Mouse (Mus musculus): ENCODE data around the gene Apc2. TPM values are rescaled to one million over a fixed set of nuclear protein-coding genes. Genes with fewer than 3 reads are reported as not detected.

Apc2 gene
- polyA plus RNA-seq, 2 experiments: 0.04 TPM; not detected in 1

- TF ChIP-seq EP300 (IDR thresholded peaks at IDR 0.05; ENCODE audit: low read depth) (no peak), CTCF (IDR thresholded peaks at IDR 0.05; ENCODE audit: low read depth) (no peak)
- Histone ChIP-seq H3K27ac (peak within 1 kb of the TSS; percentile 80), H3K9ac (replicated peaks) (peak within 1 kb of the TSS; percentile 52), H3K27me3 (ENCODE audit: control insufficient read depth, insufficient read depth, low read length) (no peaks in the 10 kb centered on the region), H3K4me1 (replicated peaks; ENCODE audit: control insufficient read depth in 2 of 2, insufficient read depth in 2 of 2, low read length in 1 of 2) (peaks cover 24 to 28% of the 10 kb centered on the region in 2 experiments), H3K36me3 (replicated peaks; ENCODE audit: control insufficient read depth, insufficient read depth, low read depth) (peaks cover 11% of the 10 kb centered on the region), H3K9me3 (ENCODE audit: control insufficient read depth, low read length) (no peaks in the 10 kb centered on the region), H3K4me3 (ENCODE audit: insufficient read depth in 1 of 2, low read depth in 2 of 2, low read length in 2 of 2) (peak within 1 kb of the TSS; percentile 57 to 70), H3K4me2 (ENCODE audit: low read depth) (peak within 1 kb of the TSS; percentile 79)
- under 1% methylated on average over 48 of the region's 49 CpGs for WGBS (ENCODE audit: insufficient replicate concordance)
- peak; percentile 75 for ATAC-seq (ENCODE audit: insufficient read depth)
- peak; percentile 93 to 94 (median 93) for DNase-seq (ENCODE audit: low read depth in 3 of 3, low spot score in 3 of 3)
Observed at GRCm38 (mm10) chr10:80260642-80261584, 34.9 kb upstream of the Apc2 start, which contains the start of the genes Gamt and Dazap1. TSS of gene Gamt (minus strand) at chr10:80261012. TSS of gene Dazap1 (plus strand) at chr10:80261486.

DNA sequence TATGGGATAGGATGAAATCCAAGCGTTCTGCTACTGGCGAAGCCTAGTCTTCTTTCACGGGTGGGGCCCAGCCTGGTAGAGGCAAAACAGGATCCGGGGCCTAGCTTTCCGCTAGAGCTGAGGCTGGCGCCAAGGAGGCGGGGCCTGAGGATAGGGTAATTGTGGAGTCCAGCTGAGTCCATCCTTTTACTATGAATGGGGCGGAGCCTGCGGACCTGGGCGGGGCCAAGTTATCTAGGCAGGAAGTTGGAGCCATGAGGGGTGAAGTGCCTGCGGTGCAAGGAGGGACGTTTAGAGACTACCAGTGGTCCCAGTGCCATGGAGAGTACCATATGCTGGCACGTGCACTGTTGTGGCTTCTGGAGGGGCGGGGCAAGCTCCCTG lies 34.2 kb upstream of the Apc2 start:
- Histone ChIP-seq H3K27me3 (ENCODE audit: control insufficient read depth, insufficient read depth, low read length) (no peaks in the 10 kb centered on the region), H3K4me3 (ENCODE audit: insufficient read depth in 1 of 2, low read depth in 2 of 2, low read length in 2 of 2) (peak overlapping the region; percentile 57 to 70), H3K36me3 (replicated peaks; ENCODE audit: control insufficient read depth, insufficient read depth, low read depth) (peaks cover 7% of the 10 kb centered on the region; the same call in 1 of the 2 replicates), H3K27ac (peak overlapping the region; percentile 80), H3K4me1 (replicated peaks; ENCODE audit: control insufficient read depth in 2 of 2, insufficient read depth in 2 of 2, low read length in 1 of 2) (peaks cover 27 to 28% of the 10 kb centered on the region in 2 experiments), H3K9me3 (ENCODE audit: control insufficient read depth, low read length) (no peaks in the 10 kb centered on the region), H3K9ac (replicated peaks) (peak overlapping the region; percentile 46), H3K4me2 (ENCODE audit: low read depth) (peak overlapping the region; percentile 79)
- TF ChIP-seq CTCF (IDR thresholded peaks at IDR 0.05; ENCODE audit: low read depth) (no peak), EP300 (IDR thresholded peaks at IDR 0.05; ENCODE audit: low read depth) (no peak)
- ATAC-seq (ENCODE audit: insufficient read depth) (peak; percentile 68), DNase-seq (ENCODE audit: low read depth in 3 of 3, low spot score in 3 of 3) (peak; percentile 94)
- under 1% methylated on average over 14 of the region's 14 CpGs for WGBS (ENCODE audit: insufficient replicate concordance)

DNA sequence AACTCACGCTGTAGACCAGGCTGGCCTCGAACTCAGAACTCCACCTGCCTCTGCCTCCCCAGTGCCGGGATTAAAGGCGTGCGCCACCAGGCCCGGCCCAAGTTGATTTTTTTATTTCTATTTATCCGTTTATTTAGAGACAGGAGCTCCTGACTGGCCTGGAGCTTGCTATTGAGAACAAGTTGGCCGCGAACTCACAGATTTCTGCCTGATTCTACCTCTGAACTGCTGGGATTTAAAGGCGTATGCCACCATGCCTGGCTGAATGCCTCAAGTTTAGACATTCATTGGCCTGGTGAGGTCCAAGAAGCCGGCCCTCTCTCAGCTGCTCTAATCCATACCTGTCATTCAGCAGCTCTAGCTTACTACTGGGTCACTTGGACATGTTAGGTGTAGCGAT lies 33.6 kb upstream of the Apc2 start:
- Histone ChIP-seq H3K4me2 (ENCODE audit: low read depth) (peak overlapping the region; percentile 79), H3K4me3 (ENCODE audit: insufficient read depth in 1 of 2, low read depth in 2 of 2, low read length in 2 of 2) (peak overlapping the region in 1 of 2 experiments; percentile 57; a peak in 2 of 4 replicates), H3K9ac (replicated peaks) (peak overlapping the region; percentile 12; the same call in 1 of the 2 replicates), H3K9me3 (ENCODE audit: control insufficient read depth, low read length) (no peaks in the 10 kb centered on the region), H3K27ac (peak overlapping the region; percentile 80), H3K4me1 (replicated peaks; ENCODE audit: control insufficient read depth in 2 of 2, insufficient read depth in 2 of 2, low read length in 1 of 2) (peaks cover 30 to 31% of the 10 kb centered on the region in 2 experiments), H3K27me3 (ENCODE audit: control insufficient read depth, insufficient read depth, low read length) (no peaks in the 10 kb centered on the region), H3K36me3 (replicated peaks; ENCODE audit: control insufficient read depth, insufficient read depth, low read depth) (peaks cover 4% of the 10 kb centered on the region; the same call in 1 of the 2 replicates)
- DNase-seq (ENCODE audit: low read depth in 3 of 3, low spot score in 3 of 3): no peak
- WGBS (ENCODE audit: insufficient replicate concordance): 49% methylated on average over 12 of the region's 12 CpGs
- ATAC-seq (ENCODE audit: insufficient read depth): no peak
- no peak for TF ChIP-seq CTCF (IDR thresholded peaks at IDR 0.05; ENCODE audit: low read depth)
- 0 out of 2 replicates have a peak, but pooled peaks have one; percentile 10 for TF ChIP-seq EP300 (IDR thresholded peaks at IDR 0.05; ENCODE audit: low read depth)

DNA sequence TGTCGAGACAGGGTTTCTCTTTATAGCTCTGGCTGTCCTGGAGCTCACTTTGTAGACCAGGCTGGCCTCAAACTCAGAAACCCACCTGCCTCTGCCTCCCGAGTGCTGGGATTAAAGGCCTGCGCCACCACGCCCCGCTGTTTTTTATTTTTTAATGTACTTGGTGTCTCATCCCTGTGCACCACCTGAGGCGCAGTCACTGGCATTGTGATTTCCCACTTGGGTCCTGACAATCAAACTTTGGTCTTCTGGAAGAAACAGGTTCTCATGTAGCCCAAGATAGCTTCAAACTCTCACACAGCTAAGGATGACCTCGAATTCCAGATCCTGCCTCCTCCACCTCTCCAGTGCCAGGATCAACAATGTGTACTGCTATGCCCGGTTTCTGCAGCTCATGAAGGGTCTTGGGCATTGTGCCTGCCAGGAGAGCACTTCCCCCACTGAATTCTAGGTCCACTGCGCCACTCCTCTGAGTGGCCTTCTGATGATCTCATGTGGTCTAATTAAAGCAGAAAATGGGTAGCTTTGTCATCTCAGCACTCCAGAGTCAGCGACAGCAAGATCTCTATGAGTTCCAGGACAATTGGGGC lies 32.9 kb upstream of the Apc2 start:
- no peaks in the 10 kb centered on the region for H3K9me3 ChIP-seq (ENCODE audit: control insufficient read depth, low read length)
- no peak overlapping the region for H3K27ac ChIP-seq
- no peaks in the 10 kb centered on the region for H3K27me3 ChIP-seq (ENCODE audit: control insufficient read depth, insufficient read depth, low read length)
- no peak for ATAC-seq (ENCODE audit: insufficient read depth)
- DNase-seq (ENCODE audit: low read depth in 3 of 3, low spot score in 3 of 3): no peak
- H3K4me3 ChIP-seq (ENCODE audit: insufficient read depth in 1 of 2, low read depth in 2 of 2, low read length in 2 of 2): no peak overlapping the region
- peaks cover 36 to 37% of the 10 kb centered on the region in 2 experiments for H3K4me1 ChIP-seq (replicated peaks; ENCODE audit: control insufficient read depth in 2 of 2, insufficient read depth in 2 of 2, low read length in 1 of 2)
- WGBS (ENCODE audit: insufficient replicate concordance): 83% methylated on average over 10 of the region's 10 CpGs
- TF ChIP-seq CTCF (IDR thresholded peaks at IDR 0.05; ENCODE audit: low read depth) (no peak), EP300 (IDR thresholded peaks at IDR 0.05; ENCODE audit: low read depth) (no peak)
- H3K36me3 ChIP-seq (replicated peaks; ENCODE audit: control insufficient read depth, insufficient read depth, low read depth): peaks cover 9% of the 10 kb centered on the region
- H3K4me2 ChIP-seq (ENCODE audit: low read depth): no peak overlapping the region
- no peak overlapping the region for H3K9ac ChIP-seq (replicated peaks)
